Mouse (Mus musculus) liver, embryonic 14.5 days (tissue): ENCODE data around the gene Pcgf6. TPM values are rescaled to one million over a fixed set of nuclear protein-coding genes. Genes with fewer than 3 reads are reported as not detected.
A peak's percentile ranks its signal among the peaks of the same experiment; 100 is the strongest.

Source experiments
- ATAC-seq: fragments of 200-750 bp; cut with Nextera tagmentation; 2 replicates; pipeline ENCODE4 v1.8.0; 2017; ENCODE audit warnings: moderate number of reproducible peaks, mild to moderate bottlenecking, moderate library complexity; ENCODE audit not compliant: insufficient read depth
- DNase-seq, 3 experiments: peaks; one replicate each; pipeline ENCODE4 v3.0.0-alpha.2; 2012 to 2013; ENCODE audit warnings: low read depth in 3 of 3, low spot score in 3 of 3
- H3K27ac ChIP-seq: fragments of 300-500 bp; sonication (generic); 2 replicates; pipeline ENCODE4 v1.5.1; 2014; ENCODE audit warnings: moderate library complexity, mild to moderate bottlenecking, control low read depth, inconsistent platforms
- H3K27me3 ChIP-seq: fragments of 300-500 bp; sonication (generic); 2 replicates; pipeline ENCODE4 v1.6.1; 2014; ENCODE audit warnings: mild to moderate bottlenecking, low read length, moderate library complexity; ENCODE audit not compliant: control insufficient read depth, insufficient read depth
- H3K36me3 ChIP-seq: fragments of 300-500 bp; sonication (generic); replicated peaks from 2 replicates; pipeline ENCODE4 v1.6.1; 2014; ENCODE audit warnings: low read depth; ENCODE audit not compliant: control insufficient read depth, insufficient read depth
- H3K4me1 ChIP-seq, 2 experiments: fragments of 200-500 bp in 1 of 2; fragments of 300-500 bp in 1 of 2; sonication (generic) in 1 of 2; replicated peaks; 2 replicates each; pipeline ENCODE4 v1.6.1; 2012 to 2014; ENCODE audit warnings: antibody characterized with exemption in 1 of 2, inconsistent platforms in 1 of 2, low read length in 1 of 2; ENCODE audit not compliant: control insufficient read depth in 2 of 2, insufficient read depth in 2 of 2
- H3K4me2 ChIP-seq: fragments of 300-500 bp; sonication (generic); 2 replicates; pipeline ENCODE4 v1.6.1; 2014; ENCODE audit warnings: low read depth, mild to moderate bottlenecking, control low read depth, moderate library complexity
- H3K4me3 ChIP-seq, 2 experiments: fragments of 200-500 bp in 1 of 2; fragments of 300-500 bp in 1 of 2; sonication (generic) in 1 of 2; 2 replicates each; pipeline ENCODE4 v1.5.1; 2012 to 2014; ENCODE audit warnings: low read depth in 2 of 2, low read length in 2 of 2, mild to moderate bottlenecking in 2 of 2, control low read depth in 1 of 2, inconsistent platforms in 1 of 2, moderate library complexity in 1 of 2; ENCODE audit not compliant: insufficient read depth in 1 of 2
- H3K9ac ChIP-seq: fragments of 300-500 bp; sonication (generic); replicated peaks from 2 replicates; pipeline ENCODE4 v1.6.1; 2014; ENCODE audit warnings: mild to moderate bottlenecking, control low read depth, moderate library complexity
- H3K9me3 ChIP-seq: fragments of 300-500 bp; sonication (generic); 2 replicates; pipeline ENCODE4 v1.6.1; 2016; ENCODE audit warnings: low read length, mixed read lengths; ENCODE audit not compliant: control insufficient read depth
- CTCF ChIP-seq: IDR thresholded peaks from 2 replicates; pipeline ENCODE4 v1.5.1; 2016; ENCODE audit warnings: antibody characterized with exemption, low read depth, control low read depth
- EP300 ChIP-seq: IDR thresholded peaks from 2 replicates; pipeline ENCODE4 v1.6.1; 2016; ENCODE audit warnings: antibody characterized with exemption, low read depth
- WGBS: fragments of 180-500 bp; shearing (Covaris S2); extraction: QIAGEN DNeasy Blood & Tissue Kit; methylation state at CpG from one replicate; pipeline ENCODE4 v1.1.7; 2014; ENCODE audit not compliant: insufficient replicate concordance; 5-methylcytosine and 5-hydroxymethylcytosine counted together
- polyA plus RNA-seq, 2 experiments: library from polyadenylated mRNA; depleted of rRNA in 1 of 2; stranded (reverse) in 1 of 2; unstranded in 1 of 2; fragments of >200 nt; fragmentation: Nextera tagmentation in 1 of 2; extraction: Ambion mirVana in 1 of 2; gene quantifications; 2 replicates each; pipeline versions ENCODE4 v1.2.1 to v1.2.3; 2012 to 2014

Gene Pcgf6
- polyA plus RNA-seq (2012; rRNA removed) (6.2 and 10.4 TPM in 2 replicates), polyA plus RNA-seq (2014; fragmentation: Nextera tagmentation; extraction: Ambion mirVana) (7.5 and 9.8 TPM in 2 replicates)

- Histone ChIP-seq H3K4me1 (peaks cover 15% of the 10 kb centered on the region in 2 experiments), H3K27ac (peak within 1 kb of the TSS; percentile 73), H3K4me3 (peak within 1 kb of the TSS; percentile 89 to 95), H3K4me2 (peak within 1 kb of the TSS; percentile 99), H3K9ac (peak within 1 kb of the TSS; percentile 84), H3K9me3 (no peaks in the 10 kb centered on the region), H3K27me3 (no peaks in the 10 kb centered on the region), H3K36me3 (peaks cover 5% of the 10 kb centered on the region)
- ATAC-seq (peak; percentile 81), DNase-seq (peak; percentile 50 to 65 (median 56))
- TF ChIP-seq CTCF: 0 out of 2 replicates have a peak, but pooled peaks have one; percentile 4
- no peak for TF ChIP-seq EP300
- under 1% methylated on average over 69 of the region's 75 CpGs for WGBS
Observed at GRCm38 (mm10) chr19:47050271-47051032, at the start of gene Pcgf6. Pcgf6 (minus strand) TSS chr19:47050906.

GRCm38 (mm10) chr19:47090550-47091156 lies 39.9 kb upstream of the Pcgf6 start, which contains the start of the genes Usmg5 and Pdcd11:
Usmg5 (minus strand) TSS chr19:47090647.
Pdcd11 (plus strand) TSS chr19:47090768.
- Histone ChIP-seq H3K9ac (peak within 1 kb of the TSS; percentile 98), H3K27ac (peak within 1 kb of the TSS; percentile 32), H3K4me1 (peaks cover 8 to 13% of the 10 kb centered on the region in 2 experiments), H3K27me3 (no peaks in the 10 kb centered on the region), H3K4me3 (peak within 1 kb of the TSS; percentile 90 to 93), H3K4me2 (peak within 1 kb of the TSS; percentile 95), H3K36me3 (peaks cover 11% of the 10 kb centered on the region), H3K9me3 (no peaks in the 10 kb centered on the region)
- TF ChIP-seq CTCF: no peak
- TF ChIP-seq EP300: no peak
- DNase-seq: peak; percentile 88 to 90 (median 90)
- WGBS: under 1% methylated on average over 56 of the region's 56 CpGs
- peak; percentile 97 for ATAC-seq

GRCm38 (mm10) chr19:47089718-47090525 lies 39.2 kb upstream of the Pcgf6 start:
- Histone ChIP-seq H3K9me3 (no peaks in the 10 kb centered on the region), H3K9ac (peak overlapping the region; percentile 98), H3K4me1 (peaks cover 8 to 13% of the 10 kb centered on the region in 2 experiments), H3K36me3 (peaks cover 15% of the 10 kb centered on the region), H3K27ac (peak overlapping the region; percentile 32), H3K4me3 (peak overlapping the region; percentile 90 to 93), H3K4me2 (peak overlapping the region; percentile 95), H3K27me3 (no peaks in the 10 kb centered on the region)
- ATAC-seq (peak; percentile 67), DNase-seq (peak in 1 of 3 experiments; percentile 9)
- TF ChIP-seq CTCF: no peak
- no peak for TF ChIP-seq EP300
- 2% methylated on average over 36 of the region's 36 CpGs for WGBS

- Histone ChIP-seq H3K27ac (no peak overlapping the region), H3K9ac (no peak overlapping the region), H3K4me1 (peaks cover 8 to 13% of the 10 kb centered on the region in 2 experiments), H3K4me3 (no peak overlapping the region), H3K27me3 (no peaks in the 10 kb centered on the region), H3K4me2 (peak overlapping the region; percentile 95; the same call in 1 of the 2 replicates), H3K9me3 (no peaks in the 10 kb centered on the region), H3K36me3 (peaks cover 29% of the 10 kb centered on the region)
- TF ChIP-seq CTCF (no peak), EP300 (no peak)
- 70% methylated on average over 3 of the region's 3 CpGs for WGBS
- ATAC-seq (no peak), DNase-seq (no peak)
Observed at GRCm38 (mm10) chr19:47088226-47088625, 37.5 kb upstream of the Pcgf6 start.
